Mouse (Mus musculus): ENCODE data around the gene Sgms1.

DNA sequence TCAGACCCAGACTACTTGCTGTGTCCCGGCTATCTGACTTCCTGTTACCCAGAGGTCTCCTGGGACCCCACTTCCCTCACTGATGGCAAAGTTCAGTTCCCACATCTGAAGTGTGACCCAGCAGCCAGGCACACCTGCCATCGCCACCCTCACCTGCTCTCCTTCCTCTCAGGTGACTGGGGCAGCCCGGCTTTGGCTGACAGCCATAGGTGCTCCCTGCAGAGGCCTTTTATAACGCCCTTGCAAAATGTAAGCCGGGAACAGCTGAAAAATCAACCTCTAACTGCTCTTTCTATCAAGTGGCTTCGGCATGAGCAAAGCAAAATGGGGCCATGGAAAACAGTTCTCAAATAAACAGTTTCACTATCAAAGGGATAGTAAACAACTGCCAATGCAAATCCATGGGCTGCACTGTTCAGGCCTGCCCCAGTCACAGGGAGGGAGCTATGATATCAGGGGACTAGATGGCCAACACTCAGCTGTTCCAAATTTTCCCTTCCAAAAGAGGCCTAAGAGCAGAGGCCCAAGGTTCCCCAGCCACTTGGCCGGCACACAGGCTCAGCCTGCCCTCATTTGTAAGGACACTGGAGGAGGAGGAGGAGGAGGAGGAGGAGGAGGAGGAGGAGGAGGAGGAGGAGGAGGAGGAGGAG, 12.5 kb downstream of the Sgms1 start:
- TF ChIP-seq CTCF (conservative IDR thresholded peaks at IDR 0.05; ENCODE audit: insufficient read depth, insufficient read length, low read depth, low read length) (no peak), POLR2A (IDR thresholded peaks at IDR 0.05; ENCODE audit: low read depth, low read length) (no peak)
